Mouse (Mus musculus): ENCODE data around the gene Gm3594. TPM values are rescaled to one million over a fixed set of nuclear protein-coding genes. Genes with fewer than 3 reads are reported as not detected.
"Not testable (repeated sequence)": the region's sequence is repeated elsewhere in the genome, so short reads cannot be mapped to it uniquely, and the experiment has no call there.

Gene Gm3594
- not detected in 2 replicates for polyA plus RNA-seq (2014; fragmentation: Nextera tagmentation; extraction: Ambion mirVana)

DNA sequence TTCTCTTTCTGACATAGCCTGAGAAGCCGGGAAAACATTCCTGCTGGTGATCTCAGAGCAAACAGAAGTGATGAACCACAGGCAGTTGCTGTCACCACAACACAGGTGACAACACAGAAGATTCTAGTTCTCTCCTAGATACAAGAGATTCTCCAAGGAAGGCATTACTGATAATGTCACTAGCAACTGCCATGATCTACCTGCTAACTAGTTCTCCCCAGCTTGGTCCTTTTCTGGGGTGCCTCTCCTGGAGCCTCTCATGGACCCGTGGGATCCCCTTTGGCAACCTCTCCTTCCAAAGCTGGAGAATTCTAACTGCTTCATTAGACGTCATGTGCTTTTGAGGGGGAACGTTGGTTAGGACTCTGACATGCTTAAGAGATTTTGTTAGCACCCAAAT is at the start of gene Gm3594:
Gm3594 (minus strand) TSS at position 101 of the 400 bp plus-strand sequence.
- not testable (repeated sequence) for DNase-seq (ENCODE audit: low spot score); H3K9ac ChIP-seq (replicated peaks; ENCODE audit: low read length); H3K4me2 ChIP-seq (ENCODE audit: low read depth, low read length); H3K4me1 ChIP-seq (ENCODE audit: control insufficient read depth, insufficient read depth, low read length); H3K36me3 ChIP-seq (replicated peaks; ENCODE audit: control insufficient read depth, insufficient read depth, low read depth, low read length); H3K27me3 ChIP-seq (ENCODE audit: control insufficient read depth, insufficient read depth, low read length); ATAC-seq (replicated peaks; ENCODE audit: insufficient number of reproducible peaks, low FRiP score, low TSS enrichment, low read depth); H3K27ac ChIP-seq (replicated peaks; ENCODE audit: low read depth, low read length); H3K4me3 ChIP-seq (ENCODE audit: low read depth, low read length); H3K9me3 ChIP-seq (replicated peaks; ENCODE audit: control insufficient read depth, low read length)
- WGBS: no CpG with 5 or more reads among the region's 4 CpGs

DNA sequence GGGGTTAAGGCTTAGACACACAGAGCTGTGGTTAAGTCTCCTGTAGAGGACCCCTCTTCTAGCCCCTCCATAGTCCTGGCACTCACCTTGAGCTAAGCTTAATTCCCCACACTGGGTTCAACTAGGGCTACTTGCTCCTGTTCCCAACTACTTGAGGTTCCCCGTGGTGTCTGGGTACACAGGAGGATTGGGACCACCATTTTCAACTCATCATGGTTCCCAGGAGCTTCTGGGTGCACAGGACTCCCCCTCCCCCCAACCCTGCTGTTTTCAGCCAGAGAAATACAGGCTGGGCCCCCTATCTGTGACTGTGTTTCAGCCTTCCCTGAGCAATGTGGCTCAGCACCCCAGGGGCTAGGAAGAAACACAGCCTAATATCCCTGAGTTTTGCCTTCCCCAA is 41.9 kb upstream of the Gm3594 start:
- not testable (repeated sequence) for ATAC-seq (replicated peaks; ENCODE audit: insufficient number of reproducible peaks, low FRiP score, low TSS enrichment, low read depth); DNase-seq (ENCODE audit: low spot score); H3K4me2 ChIP-seq (ENCODE audit: low read depth, low read length); H3K27ac ChIP-seq (replicated peaks; ENCODE audit: low read depth, low read length); H3K4me1 ChIP-seq (ENCODE audit: control insufficient read depth, insufficient read depth, low read length); H3K36me3 ChIP-seq (replicated peaks; ENCODE audit: control insufficient read depth, insufficient read depth, low read depth, low read length); H3K9ac ChIP-seq (replicated peaks; ENCODE audit: low read length); H3K4me3 ChIP-seq (ENCODE audit: low read depth, low read length); H3K27me3 ChIP-seq (ENCODE audit: control insufficient read depth, insufficient read depth, low read length); H3K9me3 ChIP-seq (replicated peaks; ENCODE audit: control insufficient read depth, low read length)
- WGBS: 20% methylated on average over 1 of the region's 1 CpGs

DNA sequence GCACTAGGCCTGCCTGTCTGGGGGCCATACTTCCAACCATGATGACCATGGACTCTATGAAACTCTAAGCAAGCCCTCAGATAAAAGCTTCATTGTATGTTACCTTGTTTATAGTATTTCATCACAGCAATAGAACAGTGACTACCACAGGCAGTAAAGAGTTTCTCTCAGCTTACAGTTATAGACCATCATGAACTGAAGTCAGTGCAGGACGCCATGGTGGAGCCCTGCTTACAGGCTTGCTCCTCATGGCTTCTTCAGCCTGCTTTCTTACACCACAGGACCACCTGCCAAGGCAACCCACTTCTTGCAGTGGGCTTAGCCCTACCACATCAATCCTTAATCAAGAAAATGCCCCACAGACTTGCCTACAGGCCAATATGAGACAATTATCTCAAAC is 41.1 kb upstream of the Gm3594 start:
- H3K4me3 ChIP-seq (ENCODE audit: low read depth, low read length); H3K27ac ChIP-seq (replicated peaks; ENCODE audit: low read depth, low read length); DNase-seq (ENCODE audit: low spot score); H3K9me3 ChIP-seq (replicated peaks; ENCODE audit: control insufficient read depth, low read length); H3K36me3 ChIP-seq (replicated peaks; ENCODE audit: control insufficient read depth, insufficient read depth, low read depth, low read length); H3K9ac ChIP-seq (replicated peaks; ENCODE audit: low read length); ATAC-seq (replicated peaks; ENCODE audit: insufficient number of reproducible peaks, low FRiP score, low TSS enrichment, low read depth); H3K4me2 ChIP-seq (ENCODE audit: low read depth, low read length); H3K27me3 ChIP-seq (ENCODE audit: control insufficient read depth, insufficient read depth, low read length); H3K4me1 ChIP-seq (ENCODE audit: control insufficient read depth, insufficient read depth, low read length): not testable (repeated sequence)
- no CpG with 5 or more reads among the region's 1 CpGs for WGBS

- WGBS: 82% methylated on average over 8 of the region's 8 CpGs
- ATAC-seq (replicated peaks; ENCODE audit: insufficient number of reproducible peaks, low FRiP score, low TSS enrichment, low read depth); H3K36me3 ChIP-seq (replicated peaks; ENCODE audit: control insufficient read depth, insufficient read depth, low read depth, low read length): not testable (repeated sequence)
These were observed 37.7 kb upstream of the Gm3594 start for GRCm38 (mm10) chr14:6482126-6482525.

GRCm38 (mm10) chr14:6471856-6472255 is 27.4 kb upstream of the Gm3594 start:
- 85% methylated on average over 1 of the region's 1 CpGs for WGBS
- not testable (repeated sequence) for H3K9me3 ChIP-seq (replicated peaks; ENCODE audit: control insufficient read depth, low read length); H3K9ac ChIP-seq (replicated peaks; ENCODE audit: low read length); DNase-seq (ENCODE audit: low spot score); H3K27me3 ChIP-seq (ENCODE audit: control insufficient read depth, insufficient read depth, low read length); ATAC-seq (replicated peaks; ENCODE audit: insufficient number of reproducible peaks, low FRiP score, low TSS enrichment, low read depth); H3K4me1 ChIP-seq (ENCODE audit: control insufficient read depth, insufficient read depth, low read length); H3K27ac ChIP-seq (replicated peaks; ENCODE audit: low read depth, low read length); H3K4me2 ChIP-seq (ENCODE audit: low read depth, low read length); H3K36me3 ChIP-seq (replicated peaks; ENCODE audit: control insufficient read depth, insufficient read depth, low read depth, low read length); H3K4me3 ChIP-seq (ENCODE audit: low read depth, low read length)

More at GRCm38 (mm10) chr14:6482126-6482525, 37.7 kb upstream of the Gm3594 start:
- not testable (repeated sequence) for H3K27ac ChIP-seq (replicated peaks; ENCODE audit: low read depth, low read length); H3K4me1 ChIP-seq (ENCODE audit: control insufficient read depth, insufficient read depth, low read length); H3K9ac ChIP-seq (replicated peaks; ENCODE audit: low read length); H3K27me3 ChIP-seq (ENCODE audit: control insufficient read depth, insufficient read depth, low read length); H3K9me3 ChIP-seq (replicated peaks; ENCODE audit: control insufficient read depth, low read length); H3K4me3 ChIP-seq (ENCODE audit: low read depth, low read length); DNase-seq (ENCODE audit: low spot score); H3K4me2 ChIP-seq (ENCODE audit: low read depth, low read length)

DNA sequence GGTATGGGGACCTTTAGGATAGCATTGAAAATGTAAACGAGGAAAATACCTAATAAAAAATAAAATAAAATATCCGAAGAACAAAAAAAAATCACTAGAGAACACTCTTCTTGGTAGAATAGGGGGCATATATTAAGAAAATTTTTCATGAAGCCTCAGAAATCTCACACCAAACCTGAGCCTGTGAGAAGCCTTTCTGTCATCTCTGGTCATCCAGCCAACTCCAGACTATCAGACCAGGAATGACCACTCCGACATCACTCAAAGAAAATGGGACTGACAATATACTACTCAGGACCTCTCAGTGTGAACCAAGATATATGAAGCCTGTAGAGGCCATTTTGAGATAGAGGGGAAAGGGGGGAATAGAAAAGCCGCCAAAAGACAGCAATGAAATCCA is 3.6 kb downstream of the Gm3594 start:
- 100% methylated on average over 1 of the region's 4 CpGs for WGBS
- not testable (repeated sequence) for H3K9me3 ChIP-seq (replicated peaks; ENCODE audit: control insufficient read depth, low read length); H3K4me1 ChIP-seq (ENCODE audit: control insufficient read depth, insufficient read depth, low read length); H3K36me3 ChIP-seq (replicated peaks; ENCODE audit: control insufficient read depth, insufficient read depth, low read depth, low read length); H3K9ac ChIP-seq (replicated peaks; ENCODE audit: low read length); DNase-seq (ENCODE audit: low spot score); ATAC-seq (replicated peaks; ENCODE audit: insufficient number of reproducible peaks, low FRiP score, low TSS enrichment, low read depth); H3K4me3 ChIP-seq (ENCODE audit: low read depth, low read length); H3K27ac ChIP-seq (replicated peaks; ENCODE audit: low read depth, low read length); H3K4me2 ChIP-seq (ENCODE audit: low read depth, low read length); H3K27me3 ChIP-seq (ENCODE audit: control insufficient read depth, insufficient read depth, low read length)

- not testable (repeated sequence) for H3K27ac ChIP-seq (replicated peaks; ENCODE audit: low read depth, low read length); H3K9me3 ChIP-seq (replicated peaks; ENCODE audit: control insufficient read depth, low read length); H3K4me3 ChIP-seq (ENCODE audit: low read depth, low read length); H3K9ac ChIP-seq (replicated peaks; ENCODE audit: low read length); H3K27me3 ChIP-seq (ENCODE audit: control insufficient read depth, insufficient read depth, low read length); H3K4me1 ChIP-seq (ENCODE audit: control insufficient read depth, insufficient read depth, low read length); H3K36me3 ChIP-seq (replicated peaks; ENCODE audit: control insufficient read depth, insufficient read depth, low read depth, low read length); H3K4me2 ChIP-seq (ENCODE audit: low read depth, low read length); ATAC-seq (replicated peaks; ENCODE audit: insufficient number of reproducible peaks, low FRiP score, low TSS enrichment, low read depth); DNase-seq (ENCODE audit: low spot score)
- 71% methylated on average over 1 of the region's 5 CpGs for WGBS
These were observed 4.2 kb downstream of the Gm3594 start for GRCm38 (mm10) chr14:6440206-6440605.

GRCm38 (mm10) chr14:6426766-6427165 is 17.6 kb downstream of the Gm3594 start:
- H3K36me3 ChIP-seq (replicated peaks; ENCODE audit: control insufficient read depth, insufficient read depth, low read depth, low read length); DNase-seq (ENCODE audit: low spot score); H3K9ac ChIP-seq (replicated peaks; ENCODE audit: low read length); H3K4me1 ChIP-seq (ENCODE audit: control insufficient read depth, insufficient read depth, low read length); ATAC-seq (replicated peaks; ENCODE audit: insufficient number of reproducible peaks, low FRiP score, low TSS enrichment, low read depth); H3K9me3 ChIP-seq (replicated peaks; ENCODE audit: control insufficient read depth, low read length); H3K27me3 ChIP-seq (ENCODE audit: control insufficient read depth, insufficient read depth, low read length); H3K4me3 ChIP-seq (ENCODE audit: low read depth, low read length); H3K4me2 ChIP-seq (ENCODE audit: low read depth, low read length); H3K27ac ChIP-seq (replicated peaks; ENCODE audit: low read depth, low read length): not testable (repeated sequence)
- WGBS: 6% methylated on average over 12 of the region's 42 CpGs
